Mouse (Mus musculus) liver, embryonic 15.5 days (tissue): Measurements from ENCODE around the gene Elf4. TPM values are rescaled to one million over a fixed set of nuclear protein-coding genes. Genes with fewer than 3 reads are reported as not detected.
"Not testable (repeated sequence)": the region's sequence is repeated elsewhere in the genome, so short reads cannot be mapped to it uniquely, and the experiment has no call there.

ENCODE experiments used
- ATAC-seq: fragments of 200-750 bp; cut with Nextera tagmentation; 2 replicates; pipeline ENCODE4 v1.8.0; 2017; ENCODE audit warnings: moderate number of reproducible peaks, mild to moderate bottlenecking, moderate library complexity; ENCODE audit not compliant: insufficient read depth
- H3K27ac ChIP-seq: fragments of 300-500 bp; sonication (generic); replicated peaks from 2 replicates; pipeline ENCODE4 v1.5.1; 2015; ENCODE audit warnings: mild to moderate bottlenecking, inconsistent platforms
- H3K27me3 ChIP-seq: fragments of 300-500 bp; sonication (generic); 2 replicates; pipeline ENCODE4 v1.6.1; 2015; ENCODE audit warnings: mild to moderate bottlenecking, inconsistent platforms
- H3K36me3 ChIP-seq: fragments of 300-500 bp; sonication (generic); replicated peaks from 2 replicates; pipeline ENCODE4 v1.6.1; 2015; ENCODE audit warnings: moderate library complexity, mild to moderate bottlenecking, inconsistent platforms
- H3K4me1 ChIP-seq: fragments of 300-500 bp; sonication (generic); replicated peaks from 2 replicates; pipeline ENCODE4 v1.6.1; 2015; ENCODE audit warnings: inconsistent platforms
- H3K4me2 ChIP-seq: fragments of 300-500 bp; sonication (generic); 2 replicates; pipeline ENCODE4 v1.6.1; 2015; ENCODE audit warnings: moderate library complexity, mild to moderate bottlenecking, inconsistent platforms
- H3K4me3 ChIP-seq: fragments of 300-500 bp; sonication (generic); replicated peaks from 2 replicates; pipeline ENCODE4 v1.5.1; 2015; ENCODE audit warnings: mild to moderate bottlenecking, inconsistent platforms
- H3K9ac ChIP-seq: fragments of 300-500 bp; sonication (generic); 2 replicates; pipeline ENCODE4 v1.6.1; 2015; ENCODE audit warnings: moderate library complexity, mild to moderate bottlenecking, inconsistent platforms
- H3K9me3 ChIP-seq: fragments of 300-500 bp; sonication (generic); replicated peaks from 2 replicates; pipeline ENCODE4 v1.6.1; 2016; ENCODE audit warnings: inconsistent platforms
- WGBS: fragments of 180-500 bp; shearing (Covaris S2); methylation state at CpG from one replicate; pipeline ENCODE4 v1.1.7; 2015; ENCODE audit warnings: mixed read lengths; ENCODE audit not compliant: insufficient replicate concordance; 5-methylcytosine and 5-hydroxymethylcytosine counted together
- polyA plus RNA-seq: library from polyadenylated mRNA; unstranded; fragments of >200 nt; fragmentation: Nextera tagmentation; extraction: Ambion mirVana; gene quantifications from 2 replicates; pipeline ENCODE4 v1.2.1, GENCODE M21; 2015

The Elf4 gene
- polyA plus RNA-seq, 1 experiment from 2014 or later, result 2.4 TPM

DNA sequence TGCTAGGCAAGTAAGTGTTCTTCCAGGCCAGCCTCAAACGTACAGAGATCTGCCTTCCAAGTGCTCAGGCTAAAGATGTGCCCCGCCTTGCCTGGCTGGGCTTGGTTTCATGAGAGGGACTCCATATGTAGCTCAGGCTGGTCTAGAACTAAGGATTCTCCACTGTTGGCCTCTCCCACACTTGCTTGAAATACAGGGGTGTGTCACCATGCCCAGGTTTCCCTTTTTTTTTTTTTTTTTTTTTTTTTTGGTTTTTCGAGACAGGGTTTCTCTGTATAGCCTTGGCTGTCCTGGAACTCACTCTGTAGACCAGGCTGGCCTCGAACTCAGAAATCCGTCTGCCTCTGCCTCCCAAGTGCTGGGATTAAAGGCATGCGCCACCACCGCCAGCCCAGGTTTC is 26.9 kb downstream of the Elf4 start:
- H3K9ac ChIP-seq, H3K27me3 ChIP-seq, H3K9me3 ChIP-seq, H3K36me3 ChIP-seq, ATAC-seq, H3K27ac ChIP-seq, H3K4me2 ChIP-seq, H3K4me3 ChIP-seq: not testable (repeated sequence)
- H3K4me1 ChIP-seq, result peaks cover 38% of the 10 kb centered on the region
- WGBS, result 62% methylated on average over 7 of the region's 7 CpGs

DNA sequence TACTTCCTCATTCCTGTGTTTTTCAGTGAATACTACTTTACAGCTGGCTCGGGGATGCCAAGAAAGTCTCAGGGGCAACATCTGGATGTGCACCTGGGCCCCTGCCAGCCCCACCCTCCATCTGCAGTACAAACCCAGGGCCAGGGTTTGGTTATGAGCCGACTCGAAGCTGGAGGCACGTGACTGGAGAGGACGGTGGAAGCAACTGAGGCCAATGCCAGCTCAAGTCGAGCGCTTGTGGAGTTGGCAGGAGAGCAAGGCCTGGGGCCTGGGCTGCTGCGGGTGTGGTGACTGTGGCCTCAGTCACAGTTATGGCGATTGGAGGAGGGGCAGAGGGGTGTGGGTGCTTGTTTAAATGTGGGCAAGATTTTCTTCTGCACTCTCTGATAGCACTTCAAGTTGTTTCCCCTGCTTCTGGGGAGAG is 27.4 kb downstream of the Elf4 start:
- Histone ChIP-seq H3K9ac (no peak overlapping the region), H3K9me3 (no peaks in the 10 kb centered on the region), H3K36me3 (no peaks in the 10 kb centered on the region), H3K4me3 (no peak overlapping the region), H3K27me3 (no peaks in the 10 kb centered on the region), H3K4me1 (peaks cover 38% of the 10 kb centered on the region), H3K4me2 (no peak overlapping the region), H3K27ac (no peak overlapping the region)
- 46% methylated on average over 9 of the region's 9 CpGs for WGBS
- ATAC-seq, result peak; percentile 30; the same call in 1 of the 2 replicates

DNA sequence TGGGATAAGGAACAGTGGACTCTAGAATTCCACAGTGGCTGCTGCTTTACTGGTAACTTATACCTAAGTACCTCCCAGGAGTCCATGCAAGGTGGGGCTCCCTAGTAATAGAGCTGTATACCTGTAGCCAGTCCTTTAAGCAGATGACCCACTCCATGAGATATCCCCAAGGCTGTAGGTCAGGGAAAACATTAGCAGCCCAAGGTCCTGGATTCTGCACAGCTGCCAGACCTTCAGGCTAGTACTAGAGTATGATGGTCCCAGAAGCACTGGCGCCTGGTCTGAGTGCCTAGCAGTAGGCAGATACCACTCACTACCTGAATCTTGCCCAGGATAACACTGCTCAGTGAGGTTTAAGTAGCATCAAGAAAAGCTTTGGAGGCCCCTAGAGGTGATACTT is 28.7 kb downstream of the Elf4 start:
- 62% methylated on average over 1 of the region's 1 CpGs for WGBS
- H3K27me3 ChIP-seq, result no peaks in the 10 kb centered on the region
- ATAC-seq, result no peak
- H3K4me2 ChIP-seq, result no peak overlapping the region
- H3K27ac ChIP-seq, result no peak overlapping the region
- no peak overlapping the region for H3K9ac ChIP-seq
- no peaks in the 10 kb centered on the region for H3K9me3 ChIP-seq
- no peak overlapping the region for H3K4me3 ChIP-seq
- no peaks in the 10 kb centered on the region for H3K36me3 ChIP-seq
- peaks cover 33% of the 10 kb centered on the region for H3K4me1 ChIP-seq

DNA sequence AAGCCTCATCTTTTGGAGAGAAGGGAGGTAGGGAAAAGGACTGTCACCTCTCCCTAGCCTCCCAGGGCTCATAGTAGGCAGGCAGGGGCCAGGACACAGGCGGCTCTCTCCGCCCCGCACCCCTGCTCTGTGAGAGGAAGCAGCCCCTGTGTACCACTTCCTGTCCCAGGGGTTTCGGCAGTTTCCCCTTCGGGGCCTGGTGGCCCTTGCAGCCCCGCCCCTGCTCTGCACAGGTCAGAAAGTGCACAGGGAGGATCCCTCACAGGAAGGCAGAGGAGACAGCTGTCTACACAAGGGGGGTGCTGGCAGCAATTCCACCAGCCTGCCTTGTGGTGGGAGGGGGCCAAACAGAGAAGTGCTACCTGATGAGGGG is 29.4 kb downstream of the Elf4 start:
- H3K4me3 ChIP-seq, result no peak overlapping the region
- H3K9ac ChIP-seq, result no peak overlapping the region
- no peaks in the 10 kb centered on the region for H3K36me3 ChIP-seq
- ATAC-seq, result peak; percentile 53
- 23% methylated on average over 6 of the region's 6 CpGs for WGBS
- no peaks in the 10 kb centered on the region for H3K9me3 ChIP-seq
- 0 out of 2 replicates have a peak overlapping the region, but pooled peaks have one; percentile 10 for H3K4me2 ChIP-seq
- peaks cover 25% of the 10 kb centered on the region for H3K4me1 ChIP-seq
- no peaks in the 10 kb centered on the region for H3K27me3 ChIP-seq
- peak overlapping the region; percentile 14; the same call in 1 of the 2 replicates for H3K27ac ChIP-seq

GRCm38 (mm10) chrX:48432599-48433526 is 30.1 kb downstream of the Elf4 start:
- H3K4me3 ChIP-seq, result no peak overlapping the region
- peak overlapping the region; percentile 14; the same call in 1 of the 2 replicates for H3K27ac ChIP-seq
- no peaks in the 10 kb centered on the region for H3K9me3 ChIP-seq
- no peaks in the 10 kb centered on the region for H3K36me3 ChIP-seq
- no peak for ATAC-seq
- no peak overlapping the region for H3K4me2 ChIP-seq
- 36% methylated on average over 15 of the region's 15 CpGs for WGBS
- H3K27me3 ChIP-seq, result no peaks in the 10 kb centered on the region
- no peak overlapping the region for H3K9ac ChIP-seq
- H3K4me1 ChIP-seq, result peaks cover 24% of the 10 kb centered on the region

DNA sequence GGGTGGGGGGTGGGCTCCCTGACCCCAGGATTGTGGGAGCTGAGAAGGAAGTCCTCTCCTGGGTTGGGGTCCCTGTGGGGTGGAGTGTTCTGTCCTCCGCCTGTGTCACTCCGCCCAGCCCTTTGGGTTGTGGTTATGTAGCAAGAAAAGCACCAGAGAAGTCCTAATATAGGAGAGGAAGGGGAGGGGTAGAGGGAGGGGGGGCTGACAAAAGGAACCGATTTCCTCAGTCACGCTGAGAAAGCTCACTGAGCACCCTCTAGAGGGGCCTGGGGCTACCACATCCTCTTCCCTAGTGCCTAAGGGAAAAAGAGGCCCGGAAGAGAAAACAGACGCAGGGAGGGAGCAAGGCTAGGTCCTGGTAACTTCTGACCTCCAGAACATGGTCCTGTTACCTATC is 33.4 kb downstream of the Elf4 start:
- Histone ChIP-seq H3K4me1 (peaks cover 26% of the 10 kb centered on the region), H3K9ac (no peak overlapping the region), H3K9me3 (no peaks in the 10 kb centered on the region), H3K36me3 (no peaks in the 10 kb centered on the region), H3K27ac (0 out of 2 replicates have a peak overlapping the region, but pooled peaks have one; percentile 24), H3K4me3 (no peak overlapping the region), H3K4me2 (no peak overlapping the region), H3K27me3 (no peaks in the 10 kb centered on the region)
- peak; percentile 23; the same call in 1 of the 2 replicates for ATAC-seq
- WGBS, result 35% methylated on average over 6 of the region's 6 CpGs

- Histone ChIP-seq H3K9me3 (no peaks in the 10 kb centered on the region), H3K4me3 (no peak overlapping the region), H3K9ac (no peak overlapping the region), H3K36me3 (no peaks in the 10 kb centered on the region), H3K27ac (no peak overlapping the region), H3K27me3 (no peaks in the 10 kb centered on the region), H3K4me2 (no peak overlapping the region), H3K4me1 (peaks cover 26% of the 10 kb centered on the region)
- ATAC-seq, result no peak
Measured at GRCm38 (mm10) chrX:48429100-48429499, 33.8 kb downstream of the Elf4 start.

DNA sequence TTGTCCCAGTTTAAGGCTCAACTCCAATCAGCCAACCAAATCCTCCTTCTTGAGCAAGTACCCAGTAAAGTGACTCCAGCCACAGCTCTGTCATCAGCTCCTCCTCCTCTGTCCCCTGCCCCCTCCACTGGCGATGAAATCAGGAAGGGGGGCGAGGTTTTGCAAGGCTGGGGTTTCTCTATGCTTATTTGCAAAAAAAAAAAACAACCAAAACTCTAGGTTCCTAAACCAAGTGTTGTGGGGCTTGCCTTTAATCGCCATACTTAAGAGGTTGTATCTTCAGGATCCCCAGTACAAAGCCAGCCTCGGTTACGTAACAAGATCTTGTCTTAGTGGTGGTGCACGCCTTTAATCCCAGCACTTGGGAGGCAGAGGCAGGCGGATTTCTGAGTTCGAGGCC is 34.3 kb downstream of the Elf4 start:
- Histone ChIP-seq H3K9ac (no peak overlapping the region), H3K4me2 (no peak overlapping the region), H3K4me1 (peaks cover 27% of the 10 kb centered on the region), H3K27ac (no peak overlapping the region), H3K36me3 (no peaks in the 10 kb centered on the region), H3K4me3 (no peak overlapping the region), H3K27me3 (no peaks in the 10 kb centered on the region), H3K9me3 (no peaks in the 10 kb centered on the region)
- no peak for ATAC-seq
- 47% methylated on average over 8 of the region's 8 CpGs for WGBS

DNA sequence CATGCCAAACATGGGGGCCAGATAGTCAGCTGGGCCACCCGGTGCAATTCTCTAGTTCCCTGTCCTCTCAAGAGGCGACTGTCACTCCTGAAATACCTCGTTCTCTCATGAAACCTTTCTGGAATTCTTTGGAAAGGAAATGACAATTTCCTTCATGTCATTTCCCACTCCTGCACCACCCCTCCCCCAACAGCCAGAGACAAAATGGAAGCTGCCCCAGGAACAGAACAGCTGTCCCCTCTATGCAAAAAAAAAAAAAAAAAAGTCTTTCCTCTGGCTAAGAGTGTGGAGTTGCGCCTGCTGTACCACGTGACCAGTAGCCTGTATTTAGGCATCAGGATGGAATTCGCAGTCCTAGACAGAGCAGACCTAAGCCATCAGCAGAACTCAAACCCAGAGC is 34.7 kb downstream of the Elf4 start:
- Histone ChIP-seq H3K36me3 (no peaks in the 10 kb centered on the region), H3K4me1 (peaks cover 23% of the 10 kb centered on the region), H3K9me3 (no peaks in the 10 kb centered on the region), H3K4me3 (no peak overlapping the region), H3K27me3 (no peaks in the 10 kb centered on the region), H3K9ac (no peak overlapping the region), H3K27ac (no peak overlapping the region), H3K4me2 (no peak overlapping the region)
- ATAC-seq, result no peak
- WGBS, result 45% methylated on average over 6 of the region's 6 CpGs

GRCm38 (mm10) chrX:48425280-48425679 is 37.7 kb downstream of the Elf4 start:
- H3K36me3 ChIP-seq, result no peaks in the 10 kb centered on the region
- peak overlapping the region; percentile 57 for H3K4me2 ChIP-seq
- WGBS, result 23% methylated on average over 7 of the region's 7 CpGs
- H3K27me3 ChIP-seq, result no peaks in the 10 kb centered on the region
- no peak for ATAC-seq
- H3K9me3 ChIP-seq, result no peaks in the 10 kb centered on the region
- no peak overlapping the region for H3K9ac ChIP-seq
- H3K4me1 ChIP-seq, result peaks cover 23% of the 10 kb centered on the region
- peak overlapping the region; percentile 17; the same call in 1 of the 2 replicates for H3K4me3 ChIP-seq
- peak overlapping the region; percentile 29; the same call in 1 of the 2 replicates for H3K27ac ChIP-seq

DNA sequence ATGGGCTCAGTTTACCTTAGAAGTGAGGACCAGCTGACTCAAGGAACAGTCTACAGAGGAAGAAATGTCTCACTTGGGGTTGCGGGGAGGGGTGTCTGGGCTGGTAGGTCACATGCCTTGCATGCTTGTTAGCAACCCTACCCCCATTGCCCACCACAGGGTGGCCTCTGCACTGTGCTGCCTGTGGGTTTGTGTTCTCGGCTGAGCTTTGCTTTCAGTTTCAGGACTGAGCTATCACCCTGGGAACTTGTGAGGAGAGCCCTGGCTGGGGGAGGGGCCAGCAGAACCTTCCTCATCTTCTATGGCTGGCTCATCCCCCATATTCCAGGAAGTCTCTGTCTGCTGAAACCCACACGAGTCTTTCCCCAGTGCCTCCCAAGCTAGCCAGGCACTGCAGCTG is 38.3 kb downstream of the Elf4 start:
- Histone ChIP-seq H3K27ac (0 out of 2 replicates have a peak overlapping the region, but pooled peaks have one; percentile 29), H3K4me2 (peak overlapping the region; percentile 57), H3K36me3 (no peaks in the 10 kb centered on the region), H3K9ac (no peak overlapping the region), H3K4me1 (peaks cover 23% of the 10 kb centered on the region), H3K9me3 (no peaks in the 10 kb centered on the region), H3K27me3 (no peaks in the 10 kb centered on the region), H3K4me3 (peak overlapping the region; percentile 17; the same call in 1 of the 2 replicates)
- WGBS, result 25% methylated on average over 3 of the region's 3 CpGs
- peak; percentile 35; the same call in 1 of the 2 replicates for ATAC-seq
